Mouse (Mus musculus): Measurements from ENCODE around the gene Fubp1.
A peak's percentile ranks its signal among the peaks of the same experiment; 100 is the strongest.

The Fubp1 gene

DNA sequence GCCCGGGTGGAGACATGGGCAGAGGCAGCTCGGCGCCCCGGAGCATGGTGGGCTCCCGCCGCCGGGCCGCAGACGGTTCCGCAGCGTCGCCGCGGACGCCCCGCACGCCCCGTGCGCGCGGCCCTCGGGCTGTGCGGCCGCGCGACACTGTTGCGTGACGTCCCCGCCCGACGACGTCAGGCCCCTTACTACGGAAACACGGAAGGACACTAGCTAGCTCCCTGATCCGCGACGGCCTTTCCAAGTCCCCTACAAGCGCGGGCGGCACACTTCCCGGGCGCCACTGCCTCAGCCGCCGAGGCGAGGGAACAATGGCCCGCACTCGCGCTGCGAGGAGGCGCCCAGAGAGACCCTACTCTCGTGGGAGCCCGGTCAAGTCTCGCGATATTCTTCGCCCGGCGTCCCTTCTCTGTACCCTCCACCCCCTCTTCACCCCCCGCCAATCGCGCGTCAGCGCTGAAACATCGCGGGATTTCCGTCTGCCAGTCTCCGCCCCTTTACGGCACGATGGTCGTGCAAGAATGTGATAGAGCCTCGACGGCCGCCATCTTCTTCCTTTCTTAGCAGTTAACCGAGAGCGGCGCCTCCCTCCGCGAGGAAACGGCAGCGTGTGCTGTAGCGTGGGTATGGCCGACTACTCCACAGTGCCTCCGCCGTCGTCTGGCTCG, at the start of gene Fubp1, which contains the start of gene Dnajb4:
Gene Fubp1 (plus strand): TSS at position 456 of the 668 bp plus-strand sequence.
Gene Dnajb4 (minus strand): TSS at position 336 of the 668 bp plus-strand sequence.
- peak; percentile 100 for DNase-seq (ENCODE audit: low spot score in 2 of 2)

- no peak for DNase-seq (ENCODE audit: low spot score in 2 of 2)
Measured at GRCm38 (mm10) chr3:152160607-152161006, 49.6 kb upstream of the Fubp1 start.

DNA sequence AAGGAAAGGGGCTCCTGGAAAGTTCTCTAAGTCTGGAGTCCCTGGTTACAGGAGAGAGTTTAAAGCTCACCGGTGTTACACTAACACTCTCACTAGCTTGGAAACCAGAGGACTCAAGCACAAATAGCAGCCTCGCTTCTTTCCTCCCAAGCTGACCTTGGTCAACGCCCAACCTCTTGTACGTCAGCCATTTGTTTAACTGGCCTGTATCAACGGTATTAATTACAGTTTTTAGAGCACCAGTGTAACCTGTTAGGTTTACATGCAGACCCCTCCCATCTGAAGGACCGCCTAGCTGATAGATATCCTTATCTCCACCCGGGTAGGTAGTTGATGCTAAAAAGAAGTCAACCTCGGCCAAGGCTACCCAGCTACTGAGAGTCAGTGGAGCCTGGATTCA, 46.9 kb upstream of the Fubp1 start:
- no peak for DNase-seq (ENCODE audit: low spot score in 2 of 2)

GRCm38 (mm10) chr3:152165014-152165350, 45.2 kb upstream of the Fubp1 start:
- no peak for DNase-seq (ENCODE audit: low spot score in 2 of 2)

- peak in 1 of 2 experiments; percentile 19 for DNase-seq (ENCODE audit: low spot score in 2 of 2)
Measured at GRCm38 (mm10) chr3:152165351-152166098, 44.7 kb upstream of the Fubp1 start.

DNA sequence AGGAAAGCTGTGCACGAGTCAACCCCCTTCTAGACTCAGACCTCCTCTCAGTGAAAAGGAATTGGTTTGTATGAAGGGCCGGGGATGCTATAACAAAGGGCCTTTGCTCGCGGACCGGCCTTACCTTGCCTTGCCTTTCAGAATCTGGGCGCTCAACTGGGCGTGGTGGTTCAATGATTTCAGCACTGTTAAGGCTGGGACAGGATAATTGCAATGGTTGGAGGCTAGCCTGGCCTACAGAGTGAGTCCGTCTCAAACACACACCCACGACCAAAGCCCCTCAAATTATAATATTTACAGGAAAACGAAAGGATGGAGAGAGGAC, 44.2 kb upstream of the Fubp1 start, which contains the start of gene Gipc2:
Gene Gipc2 (minus strand): TSS at position 132 of the 325 bp plus-strand sequence.
- no peak for DNase-seq (ENCODE audit: low spot score in 2 of 2)

GRCm38 (mm10) chr3:152166699-152167451, 43.3 kb upstream of the Fubp1 start:
- DNase-seq (ENCODE audit: low spot score in 2 of 2) = no peak

DNA sequence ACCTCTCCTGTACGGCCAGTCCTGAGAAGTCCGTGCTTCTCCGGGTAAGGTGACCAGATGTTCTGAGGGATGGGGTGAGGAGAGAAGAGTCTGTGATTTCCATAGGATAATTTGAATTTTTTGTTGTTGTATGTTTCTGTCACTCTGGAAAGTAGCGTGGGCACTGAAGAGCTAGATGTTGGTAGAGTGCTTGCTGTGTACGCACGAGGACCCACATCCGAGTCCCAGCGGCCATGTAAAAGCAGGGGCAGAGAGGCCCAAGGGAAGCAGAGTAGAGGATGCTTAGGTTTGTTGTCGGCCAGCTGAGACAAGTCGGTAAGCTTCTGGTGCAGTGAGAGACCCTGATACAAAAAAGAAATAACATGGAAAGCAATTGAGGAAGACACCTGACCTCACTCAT, 42.2 kb upstream of the Fubp1 start:
- no peak for DNase-seq (ENCODE audit: low spot score in 2 of 2)

- DNase-seq (ENCODE audit: low spot score in 2 of 2) = no peak
Measured at GRCm38 (mm10) chr3:152170407-152170806, 39.8 kb upstream of the Fubp1 start.

- no peak for DNase-seq (ENCODE audit: low spot score in 2 of 2)
Measured at GRCm38 (mm10) chr3:152171236-152171635, 39.0 kb upstream of the Fubp1 start.

DNA sequence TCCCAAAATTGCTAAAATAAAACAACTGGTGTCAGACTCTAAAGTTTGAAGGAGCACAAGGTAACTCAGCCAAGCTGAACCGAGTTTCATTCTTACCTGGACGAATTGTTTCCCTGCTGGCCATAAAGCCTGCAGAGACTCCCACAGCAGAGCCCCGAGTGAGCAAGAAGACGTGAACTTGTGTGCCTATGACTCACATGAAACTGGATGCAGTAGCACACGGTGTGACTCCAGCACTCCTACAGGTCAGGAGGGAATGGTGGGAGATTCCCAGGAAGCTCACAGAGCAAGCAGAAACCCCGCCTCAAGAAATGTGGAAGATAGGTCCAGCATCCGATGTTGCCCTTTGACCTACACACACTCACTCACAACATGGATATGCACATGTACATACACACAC, 38.4 kb upstream of the Fubp1 start:
- DNase-seq (ENCODE audit: low spot score in 2 of 2) = no peak

DNA sequence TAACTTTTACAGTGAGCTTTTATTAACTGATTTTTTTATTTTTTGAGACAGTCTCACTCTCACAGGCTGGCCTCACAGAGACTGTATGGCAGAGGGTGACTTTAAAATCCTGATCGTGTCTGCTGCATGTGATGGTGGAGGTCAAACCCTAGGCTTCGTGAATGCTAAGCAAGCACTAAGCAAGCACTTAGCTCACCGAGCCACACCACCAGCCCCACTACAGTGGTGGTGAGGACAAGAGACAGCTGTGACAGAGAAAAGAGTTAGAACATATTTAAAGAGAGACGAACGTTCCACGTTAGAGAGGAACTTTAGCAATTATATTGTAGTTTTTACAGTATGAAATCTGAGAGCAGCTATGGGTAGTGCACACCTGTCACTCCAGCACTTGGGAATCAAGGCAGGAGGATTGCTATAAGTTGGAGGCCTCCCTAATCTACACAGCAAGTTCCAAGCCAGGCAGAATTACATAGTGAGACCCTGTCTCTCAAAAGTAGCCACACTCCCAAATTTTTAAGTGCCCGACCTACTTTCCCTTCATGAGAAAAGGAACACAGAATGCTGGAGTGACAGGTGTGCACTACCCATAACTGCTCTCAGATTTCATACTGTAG, 37.8 kb upstream of the Fubp1 start:
- DNase-seq (ENCODE audit: low spot score in 2 of 2) = no peak

GRCm38 (mm10) chr3:152178816-152179215, 31.4 kb upstream of the Fubp1 start:
- DNase-seq (ENCODE audit: low spot score in 2 of 2) = no peak

DNA sequence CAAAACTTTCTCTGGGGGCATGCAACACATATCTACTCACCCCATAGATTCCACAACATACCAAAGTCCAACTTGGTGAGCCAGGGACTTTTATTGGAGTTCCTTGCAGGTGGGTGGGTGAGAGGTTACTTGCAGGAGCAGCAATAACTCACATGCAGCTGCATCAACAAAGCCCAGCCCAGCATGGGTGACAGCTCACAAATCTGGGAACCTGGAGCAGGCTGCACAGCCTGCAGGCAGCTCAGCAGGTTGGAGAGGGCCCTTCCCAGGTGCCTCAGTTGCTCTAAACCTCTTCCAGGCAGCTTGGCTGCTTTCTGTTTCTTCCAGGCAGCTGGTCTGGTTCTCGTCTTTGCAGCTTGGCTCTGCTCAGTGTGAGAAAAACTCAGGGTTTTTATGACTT, 30.9 kb upstream of the Fubp1 start:
- DNase-seq (ENCODE audit: low spot score in 2 of 2) = no peak

DNA sequence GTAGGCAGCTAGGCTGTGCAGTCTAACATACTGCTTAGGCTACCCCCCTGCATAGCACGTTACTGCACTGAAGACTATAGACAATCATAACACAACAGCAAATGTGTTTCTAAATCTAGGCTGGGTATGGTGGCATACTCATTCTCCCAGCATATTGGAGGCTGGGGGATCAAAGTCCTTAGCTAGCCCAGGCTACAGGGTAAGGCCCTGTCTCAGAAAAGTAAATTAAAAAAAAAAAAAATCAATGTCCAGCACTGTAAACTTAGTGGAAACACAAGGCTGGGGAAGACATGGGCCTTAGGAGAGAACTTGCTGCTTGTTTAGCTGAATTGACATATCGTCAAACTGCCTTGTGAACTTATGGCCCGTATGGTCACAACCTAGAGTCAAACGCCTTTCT, 29.6 kb upstream of the Fubp1 start:
- DNase-seq (ENCODE audit: low spot score in 2 of 2) = no peak

DNA sequence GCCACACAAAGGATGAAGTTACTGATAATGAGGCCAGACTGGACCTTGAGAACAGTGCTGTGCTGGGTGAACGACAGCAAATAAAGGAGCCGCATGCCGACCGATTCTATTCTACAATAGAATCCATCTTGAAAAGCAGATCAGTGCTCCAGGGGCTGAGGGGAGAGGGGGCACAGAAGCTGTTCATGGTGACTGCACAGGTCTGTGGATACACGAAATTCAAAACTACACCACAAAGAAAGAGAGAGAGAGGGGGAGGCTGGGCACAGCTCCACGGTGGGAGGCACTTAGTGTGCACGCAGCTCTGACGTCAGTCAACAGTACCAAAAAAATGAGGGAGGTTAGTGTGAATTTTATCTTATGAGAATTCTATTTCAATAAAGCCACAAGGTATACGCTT, 26.7 kb upstream of the Fubp1 start:
- no peak for DNase-seq (ENCODE audit: low spot score in 2 of 2)

DNA sequence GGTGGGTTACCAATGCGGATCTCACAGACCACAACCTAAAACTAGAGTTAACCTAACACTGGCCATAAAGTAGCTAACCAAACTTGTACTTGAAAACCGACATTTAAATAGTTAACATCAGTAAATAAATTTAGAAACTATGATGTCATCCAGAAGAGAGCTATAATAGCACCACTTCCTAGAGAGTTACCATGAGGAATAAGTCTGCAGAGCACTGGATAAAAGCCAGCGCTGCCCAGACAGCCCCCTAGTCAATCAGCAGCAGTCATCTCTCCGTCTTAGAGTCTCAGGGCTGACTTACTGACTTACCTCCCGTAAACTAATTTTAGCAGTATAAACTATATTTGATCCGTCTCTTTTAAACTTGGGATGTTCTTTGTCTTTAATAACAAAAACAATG, 24.1 kb upstream of the Fubp1 start:
- DNase-seq (ENCODE audit: low spot score in 2 of 2) = no peak

DNA sequence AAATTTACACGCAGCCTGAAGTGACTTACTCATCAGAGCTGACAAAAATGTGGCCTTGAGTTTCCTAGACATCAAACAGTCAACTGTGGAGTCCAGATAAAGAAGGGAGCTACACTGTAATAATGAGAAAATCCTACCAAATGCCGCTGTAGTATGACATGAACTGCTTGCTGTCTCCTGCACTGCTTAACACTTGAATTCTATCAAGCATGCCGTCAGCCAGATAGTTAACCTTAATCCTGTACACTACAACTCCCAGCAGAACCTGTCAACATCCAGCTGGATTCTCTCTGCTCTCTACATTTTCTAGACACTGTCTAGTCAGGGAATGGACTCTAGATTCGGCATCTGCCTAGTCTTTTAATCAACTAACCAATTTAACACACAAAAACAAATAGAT, 20.9 kb upstream of the Fubp1 start:
- no peak for DNase-seq (ENCODE audit: low spot score in 2 of 2)

GRCm38 (mm10) chr3:152190679-152191477, 19.3 kb upstream of the Fubp1 start:
- no peak for DNase-seq (ENCODE audit: low spot score in 2 of 2)

- no peak for DNase-seq (ENCODE audit: low spot score in 2 of 2)
Measured at GRCm38 (mm10) chr3:152191791-152192237, 18.4 kb upstream of the Fubp1 start.

DNA sequence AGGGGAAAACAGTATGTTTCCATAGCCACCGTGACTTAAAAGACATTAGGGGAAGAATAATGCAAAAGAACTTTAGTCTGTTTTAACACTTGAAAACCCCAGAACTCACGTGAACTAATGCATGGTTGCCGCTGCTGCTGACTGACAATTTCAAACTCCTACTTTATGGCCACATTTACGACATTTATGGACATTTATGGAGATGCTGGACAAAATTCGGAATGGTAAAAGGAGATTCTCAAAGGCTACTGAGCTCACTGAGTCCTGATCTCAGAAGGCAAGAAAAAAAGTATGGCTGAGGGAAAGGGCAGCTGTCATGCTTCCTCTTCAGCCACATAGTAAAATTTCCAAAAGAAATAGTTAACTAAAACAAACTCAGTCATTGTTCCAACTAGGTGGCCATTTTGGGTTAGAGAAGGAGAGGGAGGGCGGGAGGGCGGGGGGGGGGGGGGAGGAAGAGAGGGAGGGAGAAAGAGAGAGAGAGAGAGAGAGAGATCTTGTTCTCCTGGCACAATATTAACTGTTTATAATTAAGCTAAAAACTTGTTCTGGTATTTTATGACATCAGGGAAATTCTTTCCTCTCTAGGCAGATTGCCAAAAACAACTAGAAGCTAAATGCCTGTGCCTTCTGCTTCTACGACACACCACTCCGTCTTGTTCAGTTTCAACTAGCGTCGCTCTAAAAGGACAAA, 17.8 kb upstream of the Fubp1 start:
- no peak for DNase-seq (ENCODE audit: low spot score in 2 of 2)
